Comparison of ENCODE assay signal across 12 mouse cellular contexts in genomic region chr12:52773847-52774246, GRCm38 (mm10).
A peak's percentile ranks its signal among the peaks of the same experiment; 100 is the strongest.
DNase-seq lines count a peak whose midpoint lies in the region; ATAC-seq lines count a peak whose summit lies in the region.
"Had no signal": no experiment of that assay in that cellular context is flagged by ENCODE, and none has a peak within 500 bp of the region (broad histone marks: within the 10 kb centered on the region; RNA-seq: fewer than 3 reads in every experiment).

No protein-coding gene starts in this region.

- no peaks in the 10 kb centered on the region for H3K27me3 ChIP-seq in lung, embryonic 16.5 days (ENCODE audit: control insufficient read depth, insufficient read depth, low read depth, low read length)
- H3K27me3 ChIP-seq in hindbrain, embryonic 16.5 days (replicated peaks; ENCODE audit: control insufficient read depth, insufficient read depth, low read length): no peaks in the 10 kb centered on the region
- no peaks in the 10 kb centered on the region for H3K27me3 ChIP-seq in neural tube, embryonic 15.5 days (replicated peaks)
- H3K27me3 ChIP-seq: lung, embryonic 15.5 days had no signal

- H3K4me1 ChIP-seq in lung, embryonic 16.5 days (replicated peaks; ENCODE audit: control insufficient read depth, insufficient read depth, low read length): peaks cover 21% of the 10 kb centered on the region
- peaks cover 24% of the 10 kb centered on the region for H3K4me1 ChIP-seq in hindbrain, embryonic 16.5 days (ENCODE audit: control insufficient read depth, insufficient read depth, low read depth, low read length)
- peaks cover 47% of the 10 kb centered on the region for H3K4me1 ChIP-seq in neural tube, embryonic 15.5 days

- DNase-seq in cerebellum, postnatal 10 days: peak; percentile 59 to 64
- no peak for DNase-seq in lung, adult 18-20 months
- DNase-seq in embryo, embryonic 11 days: no peak
- DNase-seq: adrenal gland, adult 8-10 months; cerebellum, adult 8-10 months had no signal

- H3K4me2 ChIP-seq in lung, embryonic 16.5 days (ENCODE audit: low read depth, low read length): no peak overlapping the region
- peak overlapping the region; percentile 25 for H3K4me2 ChIP-seq in hindbrain, embryonic 16.5 days (ENCODE audit: low read length)
- H3K4me2 ChIP-seq in neural tube, embryonic 15.5 days: peak overlapping the region; percentile 34; the same call in 1 of the 2 replicates
- H3K4me2 ChIP-seq: lung, embryonic 15.5 days had no signal

- no peak overlapping the region for H3K9ac ChIP-seq in lung, embryonic 16.5 days (ENCODE audit: low read length)
- H3K9ac ChIP-seq in hindbrain, embryonic 16.5 days (ENCODE audit: low read depth, low read length): no peak overlapping the region
- H3K9ac ChIP-seq in neural tube, embryonic 15.5 days (replicated peaks): no peak overlapping the region
- H3K9ac ChIP-seq: lung, embryonic 15.5 days had no signal

- H3K4me3 ChIP-seq in lung, embryonic 16.5 days (ENCODE audit: low read length): no peak overlapping the region
- H3K4me3 ChIP-seq in hindbrain, embryonic 16.5 days (ENCODE audit: low read length): peak overlapping the region; percentile 11; the same call in 1 of the 2 replicates
- peak overlapping the region; percentile 8; the same call in 1 of the 2 replicates for H3K4me3 ChIP-seq in neural tube, embryonic 15.5 days (replicated peaks)
- H3K4me3 ChIP-seq: lung, embryonic 15.5 days had no signal

- no peak overlapping the region for H3K27ac ChIP-seq in lung, embryonic 16.5 days (ENCODE audit: low read length)
- H3K27ac ChIP-seq in hindbrain, embryonic 16.5 days (ENCODE audit: low read depth, low read length): peak overlapping the region; percentile 65
- peak overlapping the region; percentile 77 for H3K27ac ChIP-seq in neural tube, embryonic 15.5 days (replicated peaks)

- no peaks in the 10 kb centered on the region for H3K36me3 ChIP-seq in lung, embryonic 16.5 days (ENCODE audit: control insufficient read depth, insufficient read depth, low read length)
- H3K36me3 ChIP-seq in hindbrain, embryonic 16.5 days (ENCODE audit: control insufficient read depth, insufficient read depth, low read length): no peaks in the 10 kb centered on the region
- H3K36me3 ChIP-seq in neural tube, embryonic 15.5 days: no peaks in the 10 kb centered on the region
- H3K36me3 ChIP-seq: G1E; lung, embryonic 15.5 days had no signal

- WGBS in lung, embryonic 16.5 days: 28% methylated on average over 3 of the region's 3 CpGs
- WGBS in hindbrain, embryonic 16.5 days: 21% methylated on average over 3 of the region's 3 CpGs
- WGBS in neural tube, embryonic 15.5 days: 21% methylated on average over 3 of the region's 3 CpGs

- no peaks in the 10 kb centered on the region for H3K9me3 ChIP-seq in lung, embryonic 16.5 days (ENCODE audit: control insufficient read depth, low read length)
- H3K9me3 ChIP-seq in hindbrain, embryonic 16.5 days (ENCODE audit: control insufficient read depth, low read length): no peaks in the 10 kb centered on the region
- H3K9me3 ChIP-seq in neural tube, embryonic 15.5 days (replicated peaks): no peaks in the 10 kb centered on the region
- H3K9me3 ChIP-seq: lung, embryonic 15.5 days had no signal

- no peak for ATAC-seq in cerebellum, adult (ENCODE audit: insufficient number of reproducible peaks, low FRiP score, low TSS enrichment)
- 0 out of 2 replicates have a peak, but pooled peaks have one; percentile 62 for ATAC-seq in lung, embryonic 16.5 days (ENCODE audit: low read depth)
- 0 out of 2 replicates have a peak, but pooled peaks have one; percentile 23 for ATAC-seq in hindbrain, embryonic 16.5 days
- peak; percentile 9; the same call in 1 of the 2 replicates for ATAC-seq in neural tube, embryonic 15.5 days (ENCODE audit: low FRiP score)
- no peak for ATAC-seq in granulocyte monocyte progenitor cell, adult 5-6 weeks (replicated peaks; ENCODE audit: poor library complexity, severe bottlenecking)

Comparison
In these comparisons a context has a peak if more than half of its experiments do, and no peak if none do; other contexts are left out.
1. DNase-seq: peak in cerebellum, postnatal 10 days (2 of 2); none in lung, adult 18-20 months (0 of 2) and embryo, embryonic 11 days (single experiment).
2. ATAC-seq: peak in lung, embryonic 16.5 days (single experiment), hindbrain, embryonic 16.5 days (single experiment) and neural tube, embryonic 15.5 days (single experiment); none in cerebellum, adult (single experiment) and granulocyte monocyte progenitor cell, adult 5-6 weeks (single experiment).